Mouse (Mus musculus) B cell, adult 2 months (primary cell): ENCODE results near the gene Serpinb6e.

Experiments
- DNase-seq, 2 experiments: peaks; one replicate each; pipeline ENCODE4 v3.0.0; 2022

Serpinb6e gene

DNA sequence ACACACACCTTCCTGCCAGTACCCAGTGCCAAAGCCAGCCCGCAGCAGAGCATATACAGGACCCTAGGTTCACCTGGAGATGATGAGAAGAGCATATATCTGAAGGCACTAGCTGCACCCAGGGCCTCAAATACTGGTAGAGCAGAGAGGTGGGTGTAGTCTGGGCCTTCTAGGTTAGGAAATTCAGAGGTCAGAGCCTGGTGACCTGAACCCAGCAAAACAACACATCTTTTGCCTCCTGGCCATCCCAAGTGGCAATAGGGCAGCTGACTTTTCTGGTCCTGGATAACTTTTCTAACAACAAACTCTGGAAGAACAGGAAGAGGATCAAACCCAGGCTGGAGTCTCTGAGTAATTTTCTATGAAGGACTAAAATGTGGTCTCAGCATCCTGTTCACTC, at the start of gene Serpinb6e:
Gene Serpinb6e (minus strand): TSS at position 101 of the 400 bp plus-strand sequence.
- no peak for DNase-seq

DNA sequence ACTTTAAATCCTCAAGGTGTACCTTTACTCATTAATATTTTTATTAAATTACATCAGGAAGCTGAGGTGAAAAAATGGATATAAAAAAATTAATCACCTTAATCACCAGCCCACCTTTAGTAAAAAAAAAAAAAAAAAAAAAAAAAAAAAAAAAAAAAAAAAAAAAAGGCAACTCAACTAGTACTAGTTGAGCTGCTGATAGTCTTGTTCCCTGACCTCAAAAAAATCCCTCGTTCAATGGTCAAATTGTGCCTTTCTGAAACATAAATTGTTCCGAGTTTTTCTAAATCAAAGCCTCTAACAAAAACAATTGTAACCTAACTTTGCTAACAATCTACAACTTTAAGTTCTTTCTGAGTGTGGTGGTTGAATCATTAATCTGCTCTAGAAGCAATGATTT, 12.5 kb downstream of the Serpinb6e start:
- no peak for DNase-seq

DNA sequence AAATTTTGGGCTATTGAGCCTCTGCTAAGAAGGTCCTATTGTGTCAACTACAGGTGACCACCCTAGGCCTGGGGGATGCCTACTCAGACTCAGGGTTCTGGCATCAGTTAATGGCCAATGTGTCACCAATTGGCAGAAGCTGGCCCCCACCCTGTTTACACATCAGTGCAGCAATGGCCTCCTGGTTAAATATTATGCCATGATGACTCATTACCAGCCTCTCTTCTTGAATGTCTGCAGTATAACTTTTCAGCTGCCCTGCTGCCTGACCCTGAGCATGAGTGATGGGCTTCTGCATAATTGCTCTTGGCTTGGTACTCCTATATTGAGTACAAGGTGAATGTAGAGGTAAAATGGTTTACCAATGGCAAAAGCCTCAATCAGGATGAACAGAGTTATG, 19.8 kb downstream of the Serpinb6e start:
- no peak for DNase-seq

DNA sequence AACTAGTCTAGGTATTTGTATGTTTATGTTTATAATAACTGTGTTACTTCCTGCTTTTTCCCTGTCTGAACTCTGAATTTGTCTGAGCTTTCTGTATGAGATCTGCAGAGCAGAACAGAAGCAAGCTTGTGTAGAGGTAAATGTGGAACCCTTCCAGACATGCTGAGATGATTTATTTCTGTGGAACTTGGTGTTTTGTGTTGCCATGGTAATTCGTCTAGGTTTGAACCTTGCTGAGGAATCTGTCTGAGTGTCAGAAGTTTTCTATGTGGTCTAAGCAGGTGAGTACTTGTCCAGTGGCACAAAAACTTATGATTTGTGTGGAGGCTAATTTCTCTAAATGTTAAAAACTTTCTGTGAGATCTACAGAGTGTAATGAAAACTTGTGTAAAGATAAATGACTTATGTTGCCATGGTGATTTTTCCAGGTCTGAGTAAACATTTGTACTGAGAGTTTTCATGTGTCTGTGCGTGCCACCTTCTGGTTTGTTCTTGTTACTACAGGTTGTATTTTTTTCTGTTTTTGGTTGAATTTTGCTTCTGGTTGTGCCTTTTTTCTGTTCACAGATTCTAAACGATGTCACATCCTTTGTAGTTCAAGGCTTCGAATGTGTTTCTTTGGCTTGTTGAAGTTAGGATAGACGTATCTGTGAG, 21.6 kb downstream of the Serpinb6e start:
- no peak for DNase-seq
